Mouse (Mus musculus): ENCODE data around the gene Mogat2. TPM values are rescaled to one million over a fixed set of nuclear protein-coding genes. Genes with fewer than 3 reads are reported as not detected.

Mogat2 gene
- total and polyA plus RNA-seq, 3 experiments = 0.02 TPM; not detected in 2

DNA sequence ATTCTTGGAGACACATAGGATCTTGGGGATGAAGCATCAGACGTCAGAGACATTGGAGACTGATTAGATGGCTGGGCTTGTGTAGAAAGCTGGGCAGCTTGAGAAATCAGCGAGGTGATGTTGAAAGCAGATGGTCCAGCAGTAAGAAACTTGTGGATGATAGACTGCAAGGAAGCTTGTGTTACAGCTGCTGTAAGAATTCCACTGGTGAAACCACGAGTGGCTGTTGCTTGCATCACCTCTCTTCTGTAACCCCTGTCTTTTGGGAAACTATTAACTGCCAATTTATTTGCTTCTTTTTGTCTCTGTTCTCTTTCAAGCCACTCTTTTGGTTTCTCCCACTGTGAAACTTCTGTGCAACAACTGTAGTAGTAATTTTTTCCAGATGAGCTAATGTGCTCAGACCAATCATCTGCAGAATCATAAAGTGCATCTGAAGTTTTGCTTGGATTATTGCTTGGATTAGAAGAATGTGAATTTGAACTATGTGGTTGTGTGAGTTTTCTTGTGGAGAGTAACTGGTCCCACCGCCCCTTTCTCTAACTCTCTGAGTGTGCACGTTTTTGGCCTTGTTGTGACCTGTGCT, 9.8 kb upstream of the Mogat2 start:
- peaks cover 6% of the 10 kb centered on the region; the same call in 1 of the 2 replicates for H3K27me3 ChIP-seq (ENCODE audit: insufficient read depth, low read length)
- TF ChIP-seq GATA1 (IDR thresholded peaks at IDR 0.05; ENCODE audit: borderline replicate concordance, low read length) = no peak
- no peak for TF ChIP-seq CTCF (IDR thresholded peaks at IDR 0.05; ENCODE audit: low read depth, low read length)
- no peak for TF ChIP-seq POLR2AphosphoS5 (IDR thresholded peaks at IDR 0.05; ENCODE audit: insufficient replicate concordance, low read depth, low read length)
- no peak for TF ChIP-seq TAL1 (conservative IDR thresholded peaks at IDR 0.05; ENCODE audit: low read depth, low read length)
- no peak for TF ChIP-seq GATA2 (IDR thresholded peaks at IDR 0.05; ENCODE audit: borderline replicate concordance, low read depth, low read length)
- ATAC-seq (ENCODE audit: extremely low read depth, insufficient number of reproducible peaks, low FRiP score, poor library complexity, severe bottlenecking) = no peak
- no peaks in the 10 kb centered on the region for H3K36me3 ChIP-seq (replicated peaks)
- no peaks in the 10 kb centered on the region for H3K4me1 ChIP-seq (ENCODE audit: insufficient read depth, low read depth, low read length)
- H3K4me3 ChIP-seq (ENCODE audit: low read depth, low read length) = no peak overlapping the region
- DNase-seq (ENCODE audit: low spot score) = no peak
- no peaks in the 10 kb centered on the region for H3K9me3 ChIP-seq (replicated peaks)

DNA sequence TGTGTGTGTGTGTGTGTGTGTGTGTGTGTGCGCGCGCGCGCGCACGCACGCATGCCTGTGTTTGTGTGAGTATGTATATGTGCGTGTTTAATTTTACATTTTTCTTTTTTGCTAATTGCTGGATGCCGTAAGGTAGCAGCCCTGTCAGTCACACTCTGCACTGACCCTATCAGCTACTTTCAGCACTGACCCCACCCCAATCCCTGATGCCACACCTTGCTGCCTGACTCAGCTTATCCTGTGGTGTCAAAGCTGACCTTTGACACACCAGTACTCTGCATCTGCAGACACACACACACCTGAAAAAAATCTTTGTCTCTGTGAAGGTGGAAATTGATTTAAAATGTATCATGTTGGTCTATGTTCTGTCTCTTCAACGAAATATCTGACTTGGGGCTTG, 3.7 kb upstream of the Mogat2 start:
- Histone ChIP-seq H3K4me3 (ENCODE audit: low read depth, low read length) (no peak overlapping the region), H3K4me1 (ENCODE audit: insufficient read depth, low read depth, low read length) (peaks cover 4% of the 10 kb centered on the region; the same call in 1 of the 2 replicates), H3K36me3 (replicated peaks) (no peaks in the 10 kb centered on the region), H3K9me3 (replicated peaks) (no peaks in the 10 kb centered on the region), H3K27me3 (ENCODE audit: insufficient read depth, low read length) (peaks cover 24% of the 10 kb centered on the region)
- DNase-seq (ENCODE audit: low spot score) (no peak), ATAC-seq (ENCODE audit: extremely low read depth, insufficient number of reproducible peaks, low FRiP score, poor library complexity, severe bottlenecking) (no peak)
- TF ChIP-seq POLR2AphosphoS5 (IDR thresholded peaks at IDR 0.05; ENCODE audit: insufficient replicate concordance, low read depth, low read length) (no peak), GATA1 (IDR thresholded peaks at IDR 0.05; ENCODE audit: borderline replicate concordance, low read length) (no peak), GATA2 (IDR thresholded peaks at IDR 0.05; ENCODE audit: borderline replicate concordance, low read depth, low read length) (no peak), TAL1 (conservative IDR thresholded peaks at IDR 0.05; ENCODE audit: low read depth, low read length) (no peak), CTCF (IDR thresholded peaks at IDR 0.05; ENCODE audit: low read depth, low read length) (no peak)

DNA sequence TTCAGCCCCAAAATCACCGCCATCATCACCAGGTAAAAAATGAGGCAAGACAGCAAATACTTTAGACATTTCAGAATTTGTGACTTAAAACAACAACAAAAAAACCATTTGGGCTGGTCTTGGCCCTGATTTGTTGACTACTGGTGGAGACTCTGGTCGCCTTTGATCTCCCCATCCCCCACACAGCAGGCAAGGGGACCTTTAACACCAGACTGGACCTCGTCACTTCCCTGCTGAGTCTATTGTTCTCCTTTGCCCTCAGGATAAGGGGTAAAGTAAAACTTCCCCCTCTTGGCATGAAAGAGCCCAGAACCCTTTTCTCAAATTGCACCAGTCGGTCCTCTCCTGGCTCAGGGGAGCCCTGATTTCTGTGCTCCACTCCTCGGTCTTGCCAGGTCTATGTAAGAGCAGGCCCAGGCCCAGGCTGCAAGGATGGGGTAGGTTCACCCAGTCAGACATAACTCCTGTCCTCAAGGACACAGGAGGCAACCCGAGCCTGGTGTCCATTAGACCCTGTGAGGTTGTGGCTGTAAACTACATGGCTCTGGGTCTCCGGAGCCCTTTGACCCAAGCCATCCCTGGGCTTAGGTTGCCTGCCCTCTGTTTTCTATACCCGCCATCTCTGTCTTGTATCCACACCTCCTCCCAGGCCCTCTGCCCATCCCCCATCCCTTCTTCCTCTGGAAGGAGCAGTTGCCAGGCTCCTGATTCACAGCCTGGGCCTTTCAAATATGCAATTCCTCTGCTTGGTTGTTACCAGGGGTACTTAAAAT, 1.3 kb downstream of the Mogat2 start:
- DNase-seq (ENCODE audit: low spot score) (no peak), ATAC-seq (ENCODE audit: extremely low read depth, insufficient number of reproducible peaks, low FRiP score, poor library complexity, severe bottlenecking) (no peak)
- Histone ChIP-seq H3K36me3 (replicated peaks) (no peaks in the 10 kb centered on the region), H3K27me3 (ENCODE audit: insufficient read depth, low read length) (peaks cover 30% of the 10 kb centered on the region), H3K9me3 (replicated peaks) (no peaks in the 10 kb centered on the region), H3K4me1 (ENCODE audit: insufficient read depth, low read depth, low read length) (peaks cover 4% of the 10 kb centered on the region; the same call in 1 of the 2 replicates), H3K4me3 (ENCODE audit: low read depth, low read length) (no peak overlapping the region)
- TF ChIP-seq CTCF (IDR thresholded peaks at IDR 0.05; ENCODE audit: low read depth, low read length) (no peak), GATA1 (IDR thresholded peaks at IDR 0.05; ENCODE audit: borderline replicate concordance, low read length) (no peak), GATA2 (IDR thresholded peaks at IDR 0.05; ENCODE audit: borderline replicate concordance, low read depth, low read length) (no peak), POLR2AphosphoS5 (IDR thresholded peaks at IDR 0.05; ENCODE audit: insufficient replicate concordance, low read depth, low read length) (no peak), TAL1 (conservative IDR thresholded peaks at IDR 0.05; ENCODE audit: low read depth, low read length) (no peak)

DNA sequence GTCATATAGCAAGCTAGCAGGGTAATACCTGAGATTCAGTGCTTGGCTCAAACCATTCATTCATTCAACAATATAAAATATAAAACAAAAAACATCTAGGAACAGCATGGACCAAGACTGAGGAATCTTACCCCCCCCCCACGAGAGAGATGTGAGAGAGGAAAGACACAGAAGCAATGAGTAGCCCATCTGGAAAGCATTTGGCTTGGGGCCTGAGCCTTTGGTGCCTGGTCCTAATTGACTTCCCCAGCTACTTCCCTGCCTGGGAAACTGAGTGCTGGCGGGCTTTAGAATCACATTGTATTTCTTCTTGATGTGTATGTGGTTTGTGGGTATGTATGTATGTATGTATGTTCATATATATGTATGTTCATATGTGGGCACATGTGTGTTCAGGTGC, 2.8 kb downstream of the Mogat2 start:
- TF ChIP-seq TAL1 (conservative IDR thresholded peaks at IDR 0.05; ENCODE audit: low read depth, low read length) (no peak), GATA2 (IDR thresholded peaks at IDR 0.05; ENCODE audit: borderline replicate concordance, low read depth, low read length) (no peak), GATA1 (IDR thresholded peaks at IDR 0.05; ENCODE audit: borderline replicate concordance, low read length) (no peak), POLR2AphosphoS5 (IDR thresholded peaks at IDR 0.05; ENCODE audit: insufficient replicate concordance, low read depth, low read length) (no peak), CTCF (IDR thresholded peaks at IDR 0.05; ENCODE audit: low read depth, low read length) (no peak)
- Histone ChIP-seq H3K36me3 (replicated peaks) (no peaks in the 10 kb centered on the region), H3K4me1 (ENCODE audit: insufficient read depth, low read depth, low read length) (peaks cover 4% of the 10 kb centered on the region; the same call in 1 of the 2 replicates), H3K9me3 (replicated peaks) (no peaks in the 10 kb centered on the region), H3K27me3 (ENCODE audit: insufficient read depth, low read length) (peaks cover 29% of the 10 kb centered on the region), H3K4me3 (ENCODE audit: low read depth, low read length) (no peak overlapping the region)
- no peak for ATAC-seq (ENCODE audit: extremely low read depth, insufficient number of reproducible peaks, low FRiP score, poor library complexity, severe bottlenecking)
- no peak for DNase-seq (ENCODE audit: low spot score)

DNA sequence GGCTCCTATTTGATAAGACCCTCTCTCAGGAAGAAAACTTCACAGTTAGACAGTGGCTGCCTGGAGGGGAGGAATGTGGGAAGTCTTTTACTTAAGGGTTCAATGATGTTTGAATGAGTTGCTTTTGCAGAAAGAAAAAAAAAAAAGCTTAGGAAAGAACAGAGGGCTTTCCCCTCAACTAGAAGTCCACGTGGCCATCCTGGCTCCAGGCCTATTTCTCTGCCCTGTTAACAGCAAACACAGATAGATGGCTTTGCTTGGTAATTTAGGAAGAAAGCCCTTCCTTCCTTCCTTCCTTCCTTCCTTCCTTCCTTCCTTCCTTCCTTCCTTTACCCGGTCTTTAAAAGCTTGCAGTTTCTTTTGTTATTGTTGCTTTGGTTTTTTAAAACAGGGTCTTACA, 3.5 kb downstream of the Mogat2 start:
- no peak for TF ChIP-seq CTCF (IDR thresholded peaks at IDR 0.05; ENCODE audit: low read depth, low read length)
- no peak for TF ChIP-seq POLR2AphosphoS5 (IDR thresholded peaks at IDR 0.05; ENCODE audit: insufficient replicate concordance, low read depth, low read length)
- no peak for TF ChIP-seq GATA2 (IDR thresholded peaks at IDR 0.05; ENCODE audit: borderline replicate concordance, low read depth, low read length)
- TF ChIP-seq TAL1 (conservative IDR thresholded peaks at IDR 0.05; ENCODE audit: low read depth, low read length) = no peak
- H3K4me1 ChIP-seq (ENCODE audit: insufficient read depth, low read depth, low read length) = peaks cover 4% of the 10 kb centered on the region; the same call in 1 of the 2 replicates

DNA sequence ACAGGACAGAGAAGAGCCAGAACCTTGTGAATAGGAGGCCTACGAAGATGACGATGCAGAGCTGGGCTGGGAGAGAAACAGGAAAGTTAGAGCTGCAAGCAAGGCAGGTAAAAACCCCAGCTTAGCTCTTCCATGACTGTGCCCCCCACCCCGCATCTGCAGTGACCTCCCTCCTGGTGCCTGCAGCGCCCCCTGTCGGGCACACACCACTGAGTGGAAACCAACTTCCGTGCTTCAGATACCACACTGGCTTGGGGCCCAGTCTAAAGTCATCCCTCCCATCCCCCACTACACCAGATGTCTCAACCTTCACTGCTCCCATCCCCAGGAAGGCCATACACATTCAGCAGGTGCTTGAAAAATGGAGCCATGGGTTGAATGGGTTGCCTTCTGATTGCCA, 5.8 kb downstream of the Mogat2 start:
- H3K4me1 ChIP-seq (ENCODE audit: insufficient read depth, low read depth, low read length) = no peaks in the 10 kb centered on the region
- ATAC-seq (ENCODE audit: extremely low read depth, insufficient number of reproducible peaks, low FRiP score, poor library complexity, severe bottlenecking) = no peak
- no peaks in the 10 kb centered on the region for H3K9me3 ChIP-seq (replicated peaks)
- no peak for TF ChIP-seq GATA1 (IDR thresholded peaks at IDR 0.05; ENCODE audit: borderline replicate concordance, low read length)
- TF ChIP-seq POLR2AphosphoS5 (IDR thresholded peaks at IDR 0.05; ENCODE audit: insufficient replicate concordance, low read depth, low read length) = no peak
- H3K27me3 ChIP-seq (ENCODE audit: insufficient read depth, low read length) = peaks cover 12% of the 10 kb centered on the region
- DNase-seq (ENCODE audit: low spot score) = no peak
- H3K36me3 ChIP-seq (replicated peaks) = no peaks in the 10 kb centered on the region
- no peak overlapping the region for H3K4me3 ChIP-seq (ENCODE audit: low read depth, low read length)

More for the DNA sequence above, 3.5 kb downstream of the Mogat2 start:
- Histone ChIP-seq H3K36me3 (replicated peaks) (no peaks in the 10 kb centered on the region), H3K4me3 (ENCODE audit: low read depth, low read length) (no peak overlapping the region), H3K27me3 (ENCODE audit: insufficient read depth, low read length) (peaks cover 25% of the 10 kb centered on the region), H3K9me3 (replicated peaks) (no peaks in the 10 kb centered on the region)
- DNase-seq (ENCODE audit: low spot score) (no peak), ATAC-seq (ENCODE audit: extremely low read depth, insufficient number of reproducible peaks, low FRiP score, poor library complexity, severe bottlenecking) (no peak)

Data from G1E (cell line).